Mouse (Mus musculus) CD4-positive, CD25-positive, alpha-beta regulatory T cell, adult 2 months (primary cell): ENCODE data around the gene Serpina1a.
"Not testable (repeated sequence)": the region's sequence is repeated elsewhere in the genome, so short reads cannot be mapped to it uniquely, and the experiment has no call there.

Experiments used
- DNase-seq: peaks from one replicate; pipeline ENCODE4 v3.0.0-alpha.2; 2012; ENCODE audit warnings: low read depth, low spot score

Serpina1a gene

DNA sequence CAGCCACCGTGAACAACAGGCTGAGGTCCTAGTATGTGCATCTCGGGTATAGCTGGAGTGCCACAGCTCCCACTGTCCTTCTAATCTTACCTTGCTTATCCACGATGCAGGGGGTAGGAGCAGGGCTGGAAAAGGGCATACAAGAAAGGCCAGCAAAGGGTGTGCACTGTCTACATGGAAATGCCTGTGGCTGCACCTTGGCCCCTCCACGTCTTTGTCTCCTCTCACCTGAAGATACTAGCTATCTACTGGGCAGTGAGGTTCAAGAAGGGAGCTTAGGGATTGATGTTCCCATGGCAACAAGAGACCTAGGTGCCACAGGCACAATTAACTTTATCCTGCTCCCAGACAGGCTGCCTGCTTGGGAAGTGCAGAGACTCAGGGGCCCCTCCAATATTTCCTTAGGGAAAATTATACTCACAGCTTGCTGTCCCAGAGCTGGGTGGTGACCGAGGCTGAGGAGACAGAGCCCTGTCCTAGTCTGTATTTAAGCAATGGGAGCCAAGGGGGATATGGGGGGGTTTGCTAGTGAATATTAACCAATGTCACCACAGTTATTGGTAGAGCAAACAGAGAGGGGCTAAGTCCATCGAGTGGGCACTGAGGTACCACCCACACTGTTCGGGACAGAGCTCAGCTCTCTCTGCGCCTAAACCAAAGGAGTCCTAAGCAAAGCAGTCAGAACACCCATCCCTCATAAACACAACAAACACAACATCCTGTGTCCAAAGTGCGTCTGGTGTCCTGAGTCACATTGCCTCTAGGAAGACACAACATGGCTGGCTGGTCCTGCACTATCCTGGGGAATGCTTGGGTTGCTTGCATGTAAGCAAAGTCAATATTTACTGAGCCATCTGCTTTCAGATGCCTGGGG, at the start of gene Serpina1a:
Gene Serpina1a (minus strand): TSS at position 462 of the 874 bp plus-strand sequence.
- not testable (repeated sequence) for DNase-seq

DNA sequence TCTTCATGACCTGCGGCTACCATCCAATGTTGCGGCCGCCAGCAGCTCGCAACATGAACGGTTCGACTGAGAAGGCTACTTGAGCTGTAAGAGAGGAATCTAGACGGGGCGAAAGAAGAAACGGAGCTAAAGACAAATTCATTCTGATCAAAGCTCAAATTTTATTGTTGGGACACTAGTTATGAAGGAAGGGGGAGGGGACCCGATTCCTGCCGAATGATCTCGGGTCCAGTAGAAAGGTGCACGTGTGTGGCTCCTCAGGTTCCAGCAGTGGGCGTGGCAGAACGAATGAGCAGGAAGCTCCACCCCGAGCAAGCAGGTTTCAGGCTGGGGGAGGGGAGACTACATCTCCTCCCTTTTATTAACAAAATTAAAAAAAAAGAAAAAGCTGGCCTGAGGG, 45.8 kb upstream of the Serpina1a start:
- DNase-seq, result not testable (repeated sequence)

DNA sequence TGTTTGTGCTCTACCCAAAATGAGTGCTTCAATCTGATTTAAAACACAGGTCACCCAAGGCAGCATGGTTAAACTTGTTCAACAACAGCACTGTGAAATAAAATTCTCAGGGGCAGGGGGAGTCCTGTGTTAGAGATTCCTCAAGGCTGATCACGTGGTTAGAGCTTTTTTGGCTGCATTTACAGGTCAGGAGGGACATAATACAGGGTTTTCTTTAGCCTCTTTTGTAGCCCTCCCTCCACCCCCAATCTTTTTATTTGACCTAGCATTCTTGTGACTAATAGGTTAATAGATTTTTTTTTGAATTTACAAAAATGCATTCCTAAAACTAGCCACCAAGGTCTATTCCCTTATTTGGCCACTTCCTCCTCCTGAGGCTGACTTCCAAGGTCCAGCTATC, 44.4 kb upstream of the Serpina1a start:
- not testable (repeated sequence) for DNase-seq

DNA sequence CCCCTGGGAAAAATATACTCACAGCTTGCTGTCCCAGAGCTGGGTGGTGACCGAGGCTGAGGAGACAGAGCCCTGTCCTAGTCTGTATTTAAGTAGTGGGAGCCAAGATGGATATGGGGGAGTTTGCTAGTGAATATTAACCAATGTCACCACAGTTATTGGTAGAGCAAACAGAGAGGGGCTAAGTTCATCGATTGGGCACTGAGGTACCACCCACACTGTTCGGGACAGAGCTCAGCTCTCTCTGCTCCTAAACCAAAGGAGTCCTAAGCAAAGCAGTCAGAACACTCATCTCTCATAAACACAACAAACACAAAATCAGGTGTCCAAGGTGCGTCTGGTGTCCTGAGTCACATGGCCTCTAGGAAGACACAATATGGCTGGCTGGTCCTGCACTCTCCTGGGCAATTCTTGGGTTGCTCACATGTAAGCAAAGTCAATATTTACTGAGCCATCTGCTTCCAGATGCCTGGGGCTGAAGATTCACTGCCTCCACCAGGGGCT, 41.5 kb upstream of the Serpina1a start, which contains the start of gene Serpina1c:
Gene Serpina1c (minus strand): TSS at position 51 of the 504 bp plus-strand sequence.
- not testable (repeated sequence) for DNase-seq

DNA sequence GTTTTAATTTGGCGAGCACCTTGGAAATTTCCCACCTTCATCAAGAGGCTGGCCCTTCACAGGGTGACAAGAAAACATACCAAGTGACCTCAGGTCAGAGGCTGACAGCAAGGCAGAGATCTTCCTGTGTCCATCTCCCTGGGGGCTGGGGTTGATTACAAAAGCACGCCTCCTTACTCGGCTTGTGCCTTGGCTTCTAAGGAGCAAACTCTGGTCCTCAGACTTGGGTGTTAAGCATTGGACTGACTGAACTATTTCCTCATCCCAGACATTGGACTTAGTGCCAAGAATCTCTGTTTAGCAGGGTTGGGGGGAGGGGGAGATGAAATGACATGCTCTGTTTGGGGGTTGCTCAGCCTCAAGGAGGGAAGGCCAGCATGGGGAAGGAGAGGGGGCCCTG, 38.6 kb upstream of the Serpina1a start:
- DNase-seq, result not testable (repeated sequence)

DNA sequence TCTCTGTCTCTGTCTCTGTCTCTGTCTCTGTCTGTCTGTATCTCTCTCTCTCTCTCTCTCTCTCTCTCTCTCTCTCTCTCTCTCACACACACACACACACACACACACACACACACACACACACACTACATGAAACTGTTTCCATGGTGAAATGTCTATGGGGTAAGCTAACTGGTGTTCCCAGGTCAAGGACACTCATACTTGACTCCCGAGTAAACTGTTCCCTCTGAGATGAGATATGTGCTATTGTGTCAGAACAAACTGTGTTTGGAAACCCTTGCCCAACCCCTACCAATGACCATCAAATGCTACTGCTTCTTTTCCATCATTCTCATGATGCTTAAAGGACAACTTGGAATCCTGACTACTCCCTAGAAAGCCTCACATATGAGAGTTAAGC, 3.5 kb upstream of the Serpina1a start:
- not testable (repeated sequence) for DNase-seq

DNA sequence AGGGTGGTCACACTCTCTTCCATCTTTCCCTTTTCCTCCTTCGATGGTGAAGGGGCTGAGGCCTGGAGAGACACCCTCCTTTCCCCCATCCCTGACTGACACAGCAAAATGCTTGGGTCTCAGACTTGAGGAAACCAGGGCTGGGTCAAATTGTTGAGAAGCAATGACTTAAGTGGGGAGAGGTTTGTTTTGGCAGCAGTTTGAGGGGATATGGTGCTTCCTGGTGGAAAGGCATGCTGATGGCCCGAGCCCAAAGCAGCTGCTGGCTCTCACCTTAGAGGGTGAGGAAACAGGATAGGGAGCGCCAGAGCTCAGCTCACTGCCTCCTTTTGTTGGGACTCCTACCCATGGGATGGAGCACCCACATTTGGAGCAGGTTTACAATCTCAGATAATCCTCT, 2.4 kb downstream of the Serpina1a start:
- DNase-seq, result no peak

DNA sequence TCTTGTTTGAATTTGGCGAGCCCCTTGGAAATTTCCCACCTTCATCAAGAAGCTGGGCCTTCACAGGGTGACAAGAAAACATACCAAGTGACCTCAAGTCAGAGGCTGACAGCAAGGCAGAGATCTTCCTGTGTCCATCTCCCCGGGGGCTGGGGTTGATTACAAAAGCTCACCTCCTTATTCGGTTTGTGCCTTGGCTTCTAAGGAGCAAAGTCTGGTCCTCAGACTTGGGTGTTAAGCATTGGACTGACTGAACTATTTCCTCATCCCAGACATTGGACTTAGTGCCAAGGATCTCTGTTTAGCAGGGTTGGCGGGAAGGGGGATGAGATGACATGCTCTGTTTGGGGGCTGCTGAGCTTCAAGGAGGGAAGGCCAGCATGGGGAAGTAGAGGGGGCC, 2.8 kb downstream of the Serpina1a start:
- not testable (repeated sequence) for DNase-seq

DNA sequence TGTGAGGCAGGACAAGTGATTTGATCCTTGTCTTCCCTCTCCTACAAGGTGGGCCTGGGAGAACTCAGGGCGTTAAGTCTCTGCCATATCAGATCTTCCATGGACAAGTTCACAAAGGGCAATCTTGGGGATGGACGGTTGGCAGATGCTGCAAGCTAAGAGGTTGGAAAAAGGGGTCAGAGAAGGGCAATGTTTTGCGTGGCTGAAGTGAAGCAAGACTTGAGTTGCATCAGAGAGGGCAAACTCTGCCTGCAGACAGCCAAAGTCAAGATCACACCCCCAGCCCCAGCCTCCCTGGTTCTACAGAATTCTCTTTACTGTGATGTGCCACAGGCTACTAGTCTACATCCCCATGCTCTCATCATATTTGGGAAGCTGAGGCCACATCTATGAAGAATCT, 3.8 kb downstream of the Serpina1a start:
- not testable (repeated sequence) for DNase-seq

DNA sequence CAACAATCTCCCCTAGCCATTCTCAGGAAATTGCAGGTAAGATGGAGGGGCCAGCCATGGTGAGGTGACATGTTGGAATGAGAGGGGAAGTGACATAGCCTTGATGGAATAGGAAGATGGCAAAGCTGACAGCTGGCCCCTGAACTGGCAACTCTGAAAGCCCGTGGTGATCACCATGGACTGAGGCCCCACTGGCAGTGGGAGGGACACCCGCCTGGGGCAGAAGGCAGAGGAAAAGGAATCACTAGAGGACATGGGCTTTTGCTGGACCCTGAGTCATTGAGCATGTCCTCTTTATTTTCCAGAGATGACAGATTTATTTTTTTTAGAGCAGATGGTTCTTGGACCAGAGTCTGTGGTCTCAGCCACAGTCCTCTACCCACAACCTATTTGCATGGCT, 10.3 kb downstream of the Serpina1a start:
- not testable (repeated sequence) for DNase-seq

DNA sequence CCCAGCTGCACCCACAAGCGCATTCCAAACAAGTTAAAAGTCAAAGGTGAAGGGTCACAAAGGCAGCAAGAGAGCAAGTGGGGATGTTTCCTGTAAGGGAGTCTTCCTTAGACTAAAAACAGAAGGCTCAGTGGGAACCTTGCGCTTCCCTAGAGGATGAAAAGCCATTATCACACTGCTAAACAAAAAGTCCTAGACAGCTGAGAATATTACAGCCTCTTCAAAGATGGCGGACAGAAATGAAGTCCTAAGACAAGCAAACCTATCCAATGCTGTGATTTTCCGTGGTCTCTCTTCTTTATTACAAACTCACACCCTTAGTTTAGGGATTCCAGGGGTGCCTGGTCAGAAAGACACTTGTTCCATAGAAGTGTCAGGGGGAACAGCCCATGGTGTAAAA, 33.1 kb downstream of the Serpina1a start, which contains the start of gene Serpina1b:
Gene Serpina1b (minus strand): TSS at position 101 of the 400 bp plus-strand sequence.
- not testable (repeated sequence) for DNase-seq

DNA sequence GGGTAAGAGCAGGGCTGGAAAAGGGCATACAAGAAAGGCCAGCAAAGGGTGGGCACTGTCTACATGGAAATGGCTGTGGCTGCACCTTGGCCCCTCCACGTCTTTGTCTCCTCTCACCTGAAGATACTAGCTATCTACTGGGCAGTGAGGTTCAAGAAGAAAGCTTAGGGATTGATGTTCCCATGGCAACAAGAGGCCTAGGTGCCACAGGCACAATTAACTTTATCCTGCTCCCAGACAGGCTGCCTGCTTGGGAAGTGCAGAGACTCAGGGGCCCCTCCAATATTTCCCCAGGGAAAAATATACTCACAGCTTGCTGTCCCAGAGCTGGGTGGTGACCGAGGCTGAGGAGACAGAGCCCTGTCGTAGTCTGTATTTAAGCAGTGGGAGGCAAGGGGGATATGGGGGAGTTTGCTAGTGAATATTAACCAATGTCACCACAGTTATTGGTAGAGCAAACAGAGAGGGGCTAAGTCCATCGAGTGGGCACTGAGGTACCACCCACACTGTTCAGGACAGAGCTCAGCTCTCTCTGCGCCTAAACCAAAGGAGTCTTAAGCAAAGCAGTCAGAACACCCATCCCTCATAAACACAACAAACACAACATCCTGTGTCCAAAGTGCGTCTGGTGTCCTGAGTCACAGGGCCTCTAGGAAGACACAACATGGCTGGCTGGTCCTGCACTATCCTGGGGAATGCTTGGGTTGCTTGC, 35.5 kb downstream of the Serpina1a start:
- not testable (repeated sequence) for DNase-seq

DNA sequence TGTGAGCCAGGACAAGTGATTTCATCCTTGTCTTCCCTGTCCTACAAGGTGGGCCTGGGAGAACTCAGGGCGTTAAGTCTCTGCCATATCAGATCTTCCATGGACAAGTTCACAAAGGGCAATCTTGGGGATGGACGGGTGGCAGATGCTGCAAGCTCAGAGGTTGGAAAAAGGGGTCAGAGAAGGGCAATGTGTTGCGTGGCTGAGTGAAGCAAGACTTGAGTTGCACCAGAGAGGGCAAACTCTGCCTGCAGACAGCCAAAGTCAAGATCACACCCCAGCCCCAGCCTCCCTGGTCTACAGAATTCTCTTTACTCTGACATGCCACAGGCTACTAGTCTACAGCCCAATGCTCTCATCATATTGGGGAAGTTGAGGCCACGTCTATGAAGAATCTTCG, 39.5 kb downstream of the Serpina1a start:
- not testable (repeated sequence) for DNase-seq
